Mouse (Mus musculus) fat pad, adult 2 months (tissue): ENCODE measurements at regions not wholly inside any gene's neighbourhood (a gene's known extent, or its start where the extent isn't known, plus 50 kb on each side); places are given as distances from the start of the nearest gene placed in this dataset.
A peak's percentile ranks its signal among the peaks of the same experiment; 100 is the strongest.
"Not testable (repeated sequence)": the region's sequence is repeated elsewhere in the genome, so short reads cannot be mapped to it uniquely, and the experiment has no call there.

Source experiments
- DNase-seq: peaks from one replicate; pipeline ENCODE4 v3.0.0-alpha.2; 2011; ENCODE audit warnings: low read depth, low spot score; ENCODE audit errors: extremely low read depth

GRCm38 (mm10) chr3:4129620-4130019 lies 1621.0 kb upstream of the Gm8797 start:
- DNase-seq = no peak

- not testable (repeated sequence) for DNase-seq
These were observed 1612.6 kb upstream of the Gm8797 start for GRCm38 (mm10) chr3:4137976-4138375.

- DNase-seq = peak; percentile 33
These were observed 1603.6 kb upstream of the Gm8797 start for GRCm38 (mm10) chr3:4147002-4147401.
